Mouse (Mus musculus) heart, adult 11 months (tissue): ENCODE measurements around the gene Gga1.

ENCODE experiments used
- DNase-seq: peaks from one replicate; pipeline ENCODE4 v3.0.0; 2022

Gene Gga1

DNA sequence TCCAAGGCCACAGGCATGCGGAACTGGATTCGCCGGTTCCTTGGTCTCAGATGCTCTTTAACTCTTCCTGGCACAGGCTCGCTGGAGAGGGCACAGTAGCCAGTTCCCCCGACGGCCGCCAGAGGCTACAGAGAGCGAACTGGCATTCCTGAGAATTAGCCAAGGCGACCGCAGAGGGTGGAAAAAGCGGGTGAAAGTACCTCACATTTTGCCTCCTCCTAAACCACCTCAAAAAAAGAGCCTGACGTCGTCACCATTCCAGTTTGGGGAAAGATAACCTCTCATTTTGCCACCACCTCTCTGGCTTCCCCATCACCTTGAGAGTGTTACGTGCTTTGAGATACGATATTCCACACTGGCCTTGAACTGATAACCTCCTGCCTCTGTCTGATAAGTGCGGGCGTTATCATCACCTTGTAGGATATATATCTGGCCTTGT lies 713 bp upstream of the Gga1 start:
- DNase-seq: peak; percentile 97

DNA sequence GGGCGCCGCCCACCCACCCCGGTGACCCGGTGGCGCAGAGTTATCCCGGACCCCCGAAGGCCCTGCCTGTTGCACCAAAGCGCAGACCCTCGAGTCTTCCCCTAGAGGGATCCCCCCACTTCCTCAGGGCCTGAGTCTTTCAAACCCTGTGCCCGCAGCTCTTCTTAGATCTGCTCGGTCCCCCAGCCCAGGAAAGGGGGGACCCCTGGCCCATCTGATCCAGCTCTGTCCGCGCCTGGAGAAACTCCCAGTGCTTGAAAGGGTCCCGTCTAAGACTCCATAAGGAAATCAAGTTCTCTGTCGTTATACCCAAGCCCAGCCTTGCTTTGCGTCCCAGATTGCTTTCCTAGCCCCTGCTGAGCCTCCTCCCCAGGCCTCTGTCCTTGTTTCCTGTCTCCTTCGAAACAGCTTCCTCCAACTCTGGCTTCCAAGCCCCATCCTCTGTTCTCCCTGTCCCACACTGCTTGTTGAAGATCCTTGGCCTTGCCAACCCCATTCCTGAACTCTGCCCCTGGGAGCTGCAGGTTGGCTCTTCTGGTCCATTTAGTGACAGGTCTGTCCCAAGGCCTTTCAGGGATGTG lies 910 bp downstream of the Gga1 start:
- DNase-seq: peak; percentile 95

DNA sequence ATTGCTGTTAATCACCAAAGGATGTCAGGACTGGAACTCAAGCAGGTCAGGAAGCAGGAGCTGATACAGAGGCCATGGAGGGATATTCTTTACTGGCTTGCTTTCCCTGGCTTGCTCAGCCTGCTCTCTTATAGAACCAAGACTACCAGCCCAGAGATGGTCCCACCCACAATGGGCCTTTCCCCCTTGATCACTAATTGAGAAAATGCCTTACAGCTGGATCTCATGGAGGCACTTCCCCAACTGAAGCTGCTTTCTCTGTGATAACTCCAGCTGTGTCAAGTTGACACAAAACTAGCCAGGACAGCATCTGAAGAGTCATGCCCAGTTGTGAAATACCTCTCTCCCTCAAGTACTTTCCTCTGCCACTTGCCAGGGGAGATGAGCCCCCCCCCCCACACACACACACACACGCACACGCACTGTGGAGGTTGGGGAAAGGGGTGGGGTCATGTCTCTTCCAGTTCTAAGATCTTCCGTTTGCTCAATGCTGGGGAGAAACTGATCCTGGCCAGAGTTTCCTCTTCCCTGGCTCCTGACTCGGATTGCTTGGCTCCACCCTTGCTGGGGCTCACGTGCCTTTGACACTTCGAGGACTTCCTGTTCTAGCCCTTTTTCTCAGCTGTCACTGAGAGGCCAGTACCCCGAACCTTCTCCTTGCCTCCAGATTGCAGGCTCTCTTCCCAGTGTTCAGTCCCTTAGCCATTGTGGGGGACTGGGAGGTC lies 2.0 kb downstream of the Gga1 start:
- DNase-seq: peak; percentile 97

DNA sequence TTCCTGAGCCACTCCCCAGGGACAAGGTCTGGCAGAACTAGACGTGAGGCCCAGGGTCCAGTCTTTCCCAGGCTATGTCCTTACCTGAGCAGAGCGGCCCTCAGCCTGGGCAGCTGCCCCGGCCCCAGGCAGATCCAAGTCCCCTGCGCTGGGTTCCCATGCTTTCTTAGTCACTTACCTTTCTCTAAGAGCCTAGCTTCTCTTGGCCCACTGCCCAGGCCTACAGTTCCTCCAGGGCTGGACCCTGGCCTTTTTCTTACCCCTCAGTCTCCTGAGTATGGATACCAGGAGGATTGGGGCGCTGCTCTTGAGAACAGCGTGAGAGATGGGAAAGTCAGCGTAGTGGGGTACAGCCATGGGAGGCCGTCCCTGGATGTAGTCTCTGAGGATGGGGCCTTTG lies 3.4 kb downstream of the Gga1 start:
- DNase-seq: no peak

DNA sequence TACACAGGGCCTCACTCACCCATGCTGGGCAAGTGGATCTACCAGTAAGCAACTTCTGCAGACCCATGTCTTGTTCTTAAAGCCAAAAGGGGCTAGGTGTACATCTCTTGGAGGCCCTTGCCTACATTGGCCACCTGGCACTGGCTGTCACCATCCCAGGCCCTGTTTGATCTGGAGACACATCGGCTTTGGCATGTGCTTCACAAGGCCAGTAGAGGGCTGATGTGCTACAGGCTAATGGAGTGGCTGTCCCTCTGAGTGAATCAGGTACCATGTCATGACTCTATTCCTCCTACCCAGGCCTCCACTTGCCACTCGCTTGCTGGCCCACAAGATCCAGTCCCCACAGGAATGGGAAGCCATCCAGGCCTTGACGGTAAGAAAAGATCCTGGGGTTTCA lies 4.8 kb downstream of the Gga1 start:
- DNase-seq: no peak

DNA sequence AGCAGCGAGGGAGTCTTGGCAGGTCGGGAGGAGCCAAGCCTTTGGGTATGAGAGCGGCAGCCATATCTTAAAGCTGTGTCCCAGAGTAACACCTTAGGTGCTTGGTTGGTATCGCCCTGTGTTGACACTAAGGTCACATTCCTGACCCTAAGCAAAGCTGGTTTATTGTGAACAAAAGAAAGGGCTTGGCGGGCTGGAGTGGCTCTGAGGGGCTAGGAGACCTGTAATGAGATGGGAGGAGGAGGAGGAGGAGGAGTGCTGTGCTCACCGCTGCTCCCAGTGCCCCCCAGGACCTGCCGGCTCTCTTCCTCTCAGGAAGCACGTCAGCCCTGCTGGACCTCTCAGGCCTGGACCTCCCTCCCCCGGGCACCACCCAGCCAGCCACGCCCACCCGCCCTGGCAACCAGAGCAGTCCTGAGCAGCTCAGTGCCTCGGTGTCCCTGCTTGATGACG lies 12.4 kb downstream of the Gga1 start:
- DNase-seq: no peak

DNA sequence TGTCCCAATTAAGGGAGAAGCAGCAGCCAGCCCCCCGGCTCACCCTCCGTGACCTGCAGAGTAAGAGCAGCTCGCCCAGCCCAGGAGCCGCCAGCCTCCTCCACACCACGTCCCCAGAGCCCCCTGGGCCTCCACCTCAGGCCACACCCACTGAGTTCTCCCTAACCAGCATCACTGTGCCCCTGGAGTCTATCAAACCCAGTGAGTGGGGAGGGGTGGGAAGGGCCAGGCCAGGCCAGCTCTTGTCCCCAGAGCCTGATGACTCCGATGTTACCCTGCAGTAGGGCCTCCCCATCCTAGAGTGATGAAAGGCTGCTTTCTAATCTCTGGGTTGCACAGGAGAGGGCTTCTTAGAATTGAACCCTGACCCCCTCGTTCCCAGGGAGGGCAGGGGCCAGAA lies 15.4 kb downstream of the Gga1 start:
- no peak for DNase-seq

DNA sequence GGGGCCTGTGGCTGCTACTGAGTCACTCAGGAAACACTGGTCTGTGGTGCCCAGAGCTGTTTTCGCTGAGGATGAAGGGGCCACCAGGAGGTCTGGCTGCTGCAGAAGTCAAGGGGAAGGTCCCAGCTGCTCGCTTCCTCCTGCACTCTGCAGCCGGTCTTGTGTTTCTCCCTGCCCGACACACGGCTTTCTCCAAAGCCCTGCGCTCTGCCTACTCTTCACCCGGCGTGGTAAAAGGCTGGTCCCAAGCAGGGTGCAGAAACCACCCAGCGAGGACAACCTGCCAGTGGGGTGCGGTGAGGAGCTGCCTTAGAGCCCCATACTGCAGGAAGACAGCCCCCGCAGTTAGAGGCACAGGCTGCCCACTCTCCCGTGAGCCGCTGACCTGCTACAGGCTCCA lies 17.7 kb downstream of the Gga1 start:
- no peak for DNase-seq

DNA sequence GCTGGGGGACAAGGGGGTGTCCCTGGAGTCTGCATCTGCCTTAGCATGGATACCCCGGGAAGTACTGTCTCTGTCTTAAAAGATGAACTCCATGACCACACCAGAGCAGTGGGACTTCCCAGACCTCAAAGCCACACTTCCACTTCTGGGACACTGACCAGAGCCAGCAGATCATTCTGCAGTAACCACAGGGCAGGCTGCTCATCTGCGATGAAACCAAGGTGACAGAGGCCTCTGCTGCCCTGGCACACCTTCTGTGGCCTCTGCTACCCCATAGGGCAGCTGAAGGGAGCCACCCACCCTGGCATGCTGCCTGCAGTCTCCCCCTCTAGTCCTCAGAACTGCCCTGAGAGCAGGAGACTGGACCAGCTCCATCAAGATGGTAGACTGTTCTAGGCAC lies 18.8 kb downstream of the Gga1 start:
- peak; percentile 94 for DNase-seq

DNA sequence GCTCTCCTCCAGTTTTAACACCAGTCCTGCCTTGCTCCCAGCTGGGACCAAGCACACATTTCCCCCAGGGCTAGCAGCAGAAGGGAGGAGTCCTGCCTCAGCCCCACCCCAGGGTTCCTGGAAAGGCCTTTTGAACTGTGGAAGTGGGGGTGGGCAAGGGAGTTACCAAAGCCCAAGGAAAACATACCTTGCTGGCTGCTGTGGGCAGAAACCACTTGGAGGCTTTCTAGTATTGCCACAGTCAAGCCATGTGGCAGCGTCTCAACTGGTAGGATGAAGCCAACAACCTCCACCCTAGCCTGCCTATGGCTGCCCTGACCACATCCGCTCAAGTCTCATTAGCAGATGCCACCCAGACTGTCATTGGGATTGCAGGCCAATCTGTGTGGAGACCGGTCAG lies 19.2 kb downstream of the Gga1 start:
- DNase-seq: peak; percentile 93

DNA sequence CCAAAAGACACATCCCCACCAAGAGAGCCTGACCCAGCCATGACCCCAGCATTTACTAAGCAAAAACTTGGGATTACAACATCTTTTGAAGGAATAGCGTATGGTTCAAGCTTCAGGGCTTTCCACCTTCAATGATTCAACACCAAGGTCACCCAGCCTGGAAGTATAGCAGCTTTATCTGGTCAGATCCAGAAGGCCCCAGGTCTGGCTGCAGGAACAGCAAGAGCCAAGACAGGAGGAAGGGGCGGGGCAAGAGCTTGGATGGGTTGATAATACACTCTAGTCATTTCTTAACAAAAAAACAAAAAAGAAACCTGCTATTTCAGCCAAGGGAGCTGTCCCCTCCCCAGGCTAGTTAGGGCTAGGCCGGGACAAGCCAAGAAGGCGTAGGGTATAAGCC lies 20.5 kb downstream of the Gga1 start:
- DNase-seq: no peak

DNA sequence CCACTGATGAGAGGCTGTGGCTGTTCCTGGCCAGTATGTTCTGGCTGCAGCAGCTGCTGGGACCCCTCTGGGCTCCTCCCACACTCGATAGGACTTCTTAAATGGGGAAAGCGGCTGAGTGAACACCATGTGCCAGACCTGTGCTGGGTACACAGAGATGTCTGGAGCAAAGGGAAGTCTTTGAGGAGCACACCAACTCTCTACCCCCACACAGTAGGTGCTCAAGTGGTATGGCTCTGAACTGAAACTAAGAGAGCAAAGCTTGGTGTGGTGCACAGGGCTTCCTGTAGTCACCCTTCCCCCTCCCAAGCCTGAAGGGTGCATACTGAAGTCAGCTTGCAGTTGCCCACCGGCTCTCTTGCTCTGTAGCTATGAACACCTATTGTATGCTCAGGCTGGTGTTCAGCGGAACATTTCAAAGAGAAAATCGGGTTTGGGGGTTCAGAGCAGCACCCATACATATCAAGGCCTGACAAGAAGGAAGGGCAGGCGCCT lies 21.6 kb downstream of the Gga1 start:
- no peak for DNase-seq

DNA sequence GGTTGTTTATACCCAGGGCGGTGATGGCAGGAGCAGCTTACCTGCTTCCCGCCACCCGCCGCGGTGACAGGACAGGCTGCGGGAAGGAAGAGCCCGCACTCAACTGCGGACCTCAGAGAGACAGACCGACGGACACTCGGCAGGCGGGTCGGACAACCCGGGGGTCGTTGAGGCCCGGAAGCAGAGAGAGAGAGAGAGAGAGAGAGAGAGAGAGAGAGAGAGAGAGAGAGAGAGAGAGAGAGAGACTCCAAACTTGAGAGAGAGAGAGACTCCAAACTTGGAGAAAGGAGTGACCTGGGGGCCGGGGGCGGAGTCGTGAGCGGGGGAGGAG lies 22.4 kb downstream of the Gga1 start, which contains the start of gene Gm49510:
Gene Gm49510, plus strand, starts transcription at position 259 of the 331 bp plus-strand sequence.
- no peak for DNase-seq

DNA sequence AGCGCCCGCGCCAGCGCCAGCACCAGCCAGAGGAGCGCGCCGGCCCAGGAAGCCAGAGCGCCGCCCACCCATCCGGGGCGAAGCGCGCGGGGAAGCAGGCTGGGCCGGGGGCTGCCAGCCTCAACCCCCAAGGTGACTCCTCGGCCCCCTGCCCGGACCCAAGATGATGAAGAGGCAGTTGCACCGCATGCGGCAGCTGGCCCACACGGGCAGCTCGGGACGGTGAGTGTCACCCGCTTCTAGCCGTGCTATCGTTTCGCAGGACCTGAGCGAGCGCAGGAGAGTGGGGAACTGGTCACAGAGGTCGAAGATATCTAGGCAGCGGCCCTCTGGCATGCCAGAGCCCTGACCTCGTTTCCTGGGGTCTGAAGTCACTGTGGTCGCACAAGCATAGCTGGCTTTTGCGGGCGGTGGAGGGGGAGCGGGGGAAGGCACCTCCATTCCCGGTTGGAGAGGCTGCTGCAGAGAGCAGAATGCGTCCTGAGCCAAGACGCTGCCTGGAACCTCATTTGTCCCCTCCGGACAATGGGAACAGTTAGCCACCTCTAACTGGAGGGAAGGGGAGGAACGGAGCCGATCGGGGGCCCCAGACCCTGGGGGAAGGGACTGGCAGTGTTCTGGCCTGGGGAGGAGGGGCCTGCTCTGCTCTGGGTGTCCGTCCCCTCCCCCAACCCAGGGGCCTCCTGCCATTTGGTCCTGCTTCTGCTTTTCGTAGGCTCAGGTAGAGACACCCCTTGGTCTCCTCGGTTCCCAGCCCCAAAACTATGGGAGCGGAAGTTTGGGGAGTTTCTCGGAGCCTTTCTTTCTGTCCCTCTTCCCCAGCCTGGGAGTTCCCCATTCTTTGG lies 23.0 kb downstream of the Gga1 start, which contains the start of gene Sh3bp1:
Gene Sh3bp1, plus strand, starts transcription at position 29 of the 845 bp plus-strand sequence.
- DNase-seq: peak; percentile 98

DNA sequence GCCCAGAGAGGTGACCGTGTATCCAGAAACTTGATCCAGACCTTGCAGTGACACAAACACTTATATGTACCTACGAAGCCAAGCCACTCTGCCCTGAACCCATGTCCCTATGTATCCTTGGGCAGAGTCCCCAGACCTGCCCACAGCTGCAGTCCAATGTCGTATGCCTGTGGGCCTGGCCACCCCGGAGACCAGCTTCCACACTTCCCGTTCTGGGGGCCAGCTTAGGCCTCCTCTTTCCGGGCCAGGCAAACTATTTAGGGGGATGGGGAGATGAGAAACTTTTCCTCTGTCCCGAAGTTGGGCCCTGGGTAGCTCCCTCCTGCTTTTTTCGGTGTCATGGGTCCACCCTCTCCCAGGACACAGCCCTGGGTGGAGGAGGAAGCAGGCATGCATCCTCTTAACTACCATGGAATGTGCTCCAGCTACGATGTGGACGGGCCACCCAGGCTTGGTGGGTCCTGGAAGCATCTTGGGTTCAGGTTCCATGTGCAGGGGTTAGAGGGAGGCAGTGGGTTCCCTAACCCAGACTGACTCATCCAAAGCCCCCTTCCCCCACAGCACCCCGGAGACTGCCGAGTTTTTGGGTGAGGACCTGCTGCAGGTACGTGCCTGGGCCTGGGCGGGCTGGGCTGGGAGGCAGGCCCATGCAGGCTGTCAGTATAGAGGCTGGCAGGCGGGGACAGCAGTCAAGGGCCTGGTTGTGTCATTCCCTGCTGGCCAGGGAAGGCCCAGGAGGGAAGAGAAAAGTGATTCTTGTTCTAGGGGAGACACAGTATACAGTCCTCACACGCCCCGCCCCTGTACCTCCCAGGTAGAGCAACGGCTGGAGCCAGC lies 23.8 kb downstream of the Gga1 start:
- peak; percentile 96 for DNase-seq

DNA sequence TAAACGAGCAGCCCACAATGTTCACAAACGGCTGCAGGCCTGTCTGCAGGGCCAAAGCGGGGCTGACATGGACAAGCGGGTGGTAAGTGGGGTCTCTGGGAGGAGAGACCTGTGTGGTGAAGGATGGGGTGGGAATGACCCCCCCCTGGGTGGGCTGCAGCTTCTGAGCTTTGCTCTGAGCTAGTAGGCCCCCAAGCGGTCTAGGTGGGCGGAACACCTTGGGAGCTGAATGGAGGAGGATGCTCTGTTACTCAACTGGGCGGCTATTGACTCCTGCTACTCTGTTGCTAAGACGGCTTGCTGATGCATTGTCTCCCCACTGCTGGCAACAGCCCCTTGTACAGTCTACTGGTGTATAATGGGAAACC lies 24.4 kb downstream of the Gga1 start:
- DNase-seq: no peak

DNA sequence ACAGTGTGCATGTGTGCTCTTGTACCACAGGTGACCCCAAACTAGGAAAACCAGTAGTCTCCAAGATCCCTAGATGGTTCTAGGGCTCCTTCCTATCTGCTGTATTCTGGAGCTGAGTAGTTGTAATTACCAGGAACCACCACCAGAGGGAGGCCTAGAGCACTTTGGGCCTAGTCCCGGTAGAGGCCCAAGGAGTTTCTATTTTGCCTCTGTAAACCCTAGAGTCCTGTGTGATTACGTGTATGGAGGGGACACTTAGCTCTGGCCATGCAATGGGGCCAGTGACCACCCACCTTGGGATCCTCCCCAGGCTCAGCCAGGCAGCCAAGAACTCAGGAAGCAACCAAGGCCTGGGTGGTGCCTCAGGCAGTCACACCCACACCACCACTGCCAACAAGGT lies 26.3 kb downstream of the Gga1 start:
- peak; percentile 96 for DNase-seq

DNA sequence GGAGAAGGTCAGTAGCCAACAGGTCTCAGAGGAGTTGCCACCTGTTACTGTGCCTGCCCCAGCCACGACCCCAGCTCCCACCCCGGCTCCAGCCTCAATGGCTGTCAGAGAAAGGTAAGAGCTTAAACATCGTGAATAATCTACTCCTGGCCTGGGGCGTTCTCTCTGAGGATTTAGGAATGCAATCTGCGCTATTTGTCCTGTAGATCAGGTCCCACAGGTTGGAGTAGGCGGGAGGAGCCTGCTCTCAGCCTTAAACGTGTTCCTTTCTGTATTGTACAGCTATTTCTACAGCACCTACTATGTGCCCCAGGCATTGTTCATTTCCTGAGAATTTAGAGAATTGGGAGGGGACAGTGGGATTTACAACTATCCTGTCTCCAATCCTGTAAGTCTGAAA lies 31.4 kb downstream of the Gga1 start:
- DNase-seq: no peak

DNA sequence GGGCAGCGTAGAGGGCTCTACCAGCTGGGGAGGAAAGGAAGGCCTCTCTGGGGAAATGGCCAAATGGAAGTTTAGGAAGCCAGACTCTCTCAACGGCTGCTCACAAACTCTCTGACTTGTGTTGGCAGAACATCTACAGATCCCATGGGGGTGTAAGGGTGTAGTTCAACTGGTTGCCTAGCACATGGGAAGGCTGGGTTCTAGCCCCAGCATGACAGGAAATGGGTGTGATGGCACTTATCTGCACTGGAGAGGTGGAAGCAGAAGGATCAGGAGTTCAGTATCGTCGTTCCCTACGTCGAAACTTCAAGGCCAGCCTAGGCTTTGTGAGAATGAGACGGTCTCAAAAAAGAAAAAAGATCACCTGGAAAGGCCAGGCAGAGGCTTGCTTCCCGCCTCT lies 32.0 kb downstream of the Gga1 start:
- no peak for DNase-seq

DNA sequence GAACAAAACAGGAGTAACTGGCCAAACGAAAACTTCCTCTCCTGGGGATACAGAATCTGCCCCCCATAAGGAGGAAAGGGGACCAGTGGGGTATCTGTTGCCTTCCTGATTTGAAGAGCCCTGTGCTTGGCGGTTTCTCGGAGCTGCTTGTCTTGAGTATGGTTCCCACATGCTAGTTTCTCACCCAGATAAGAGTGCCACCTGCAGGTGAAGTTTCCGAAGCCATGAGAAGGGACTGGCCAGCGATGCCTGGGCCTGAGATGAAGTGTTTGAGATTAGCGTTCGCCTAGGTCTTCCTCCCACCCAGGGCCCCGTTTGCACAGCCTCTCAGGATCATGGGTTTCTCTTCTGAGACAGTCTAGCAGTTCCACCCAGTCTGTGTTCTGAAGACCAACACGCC lies 35.0 kb downstream of the Gga1 start:
- no peak for DNase-seq

DNA sequence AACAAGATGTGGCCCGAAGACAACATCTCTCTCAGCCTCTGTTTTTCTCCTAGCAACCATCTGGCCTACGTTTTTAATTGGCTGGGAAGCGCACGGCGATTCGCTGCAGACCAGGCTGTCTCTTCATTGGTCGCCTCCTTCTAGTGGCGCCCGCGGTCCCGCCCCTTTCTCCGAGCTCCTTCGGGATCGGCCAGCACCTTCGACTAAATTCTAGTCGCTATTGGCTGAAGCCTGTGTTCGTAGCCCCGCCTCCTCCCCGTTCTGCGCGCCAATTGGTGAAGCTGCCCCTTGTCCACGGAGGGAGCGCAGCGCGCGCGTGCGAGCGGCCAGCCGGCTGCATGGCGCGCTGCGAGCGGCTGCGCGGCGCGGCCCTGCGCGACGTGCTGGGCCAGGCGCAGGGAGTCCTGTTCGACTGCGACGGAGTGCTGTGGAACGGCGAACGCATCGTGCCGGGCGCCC lies 36.7 kb downstream of the Gga1 start, which contains the start of gene Pdxp:
Gene Pdxp, plus strand, starts transcription at position 288 of the 459 bp plus-strand sequence.
- peak; percentile 99 for DNase-seq

DNA sequence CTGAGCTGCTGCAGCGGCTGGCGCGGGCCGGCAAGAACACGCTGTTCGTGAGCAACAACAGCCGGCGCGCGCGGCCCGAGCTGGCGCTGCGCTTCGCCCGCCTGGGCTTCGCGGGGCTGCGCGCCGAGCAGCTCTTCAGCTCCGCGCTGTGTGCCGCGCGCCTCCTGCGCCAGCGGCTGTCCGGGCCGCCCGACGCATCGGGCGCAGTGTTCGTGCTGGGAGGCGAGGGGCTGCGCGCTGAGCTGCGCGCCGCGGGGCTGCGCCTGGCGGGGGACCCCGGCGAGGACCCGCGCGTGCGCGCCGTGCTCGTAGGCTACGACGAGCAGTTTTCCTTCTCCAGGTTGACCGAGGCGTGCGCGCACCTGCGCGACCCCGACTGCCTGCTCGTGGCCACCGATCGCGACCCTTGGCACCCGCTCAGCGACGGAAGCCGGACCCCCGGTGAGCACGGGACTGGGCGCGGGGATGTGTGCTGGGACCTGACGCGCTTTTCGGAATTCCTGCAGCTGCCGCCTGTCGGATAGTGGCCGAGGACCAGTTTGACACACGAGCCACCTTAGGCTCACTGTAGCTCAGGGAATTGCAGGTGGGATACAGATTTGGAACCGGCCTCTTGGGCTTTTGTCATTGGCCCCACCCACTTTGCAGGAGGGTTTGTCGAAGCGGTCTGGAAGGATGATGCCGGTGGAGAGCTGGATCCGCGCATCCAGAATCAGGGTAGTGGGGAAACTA lies 37.3 kb downstream of the Gga1 start:
- DNase-seq: peak; percentile 94
